Mouse (Mus musculus) granulocyte monocyte progenitor cell, adult 5-6 weeks (primary cell): Measurements from ENCODE around the gene Kcnh1. TPM values are rescaled to one million over a fixed set of nuclear protein-coding genes. Genes with fewer than 3 reads are reported as not detected.

Source experiments
- ATAC-seq: replicated peaks from 2 replicates; pipeline ENCODE4 v1.8.0; 2016; ENCODE audit warnings: mild to moderate bottlenecking, moderate TSS enrichment, inconsistent platforms; ENCODE audit not compliant: poor library complexity, severe bottlenecking
- total RNA-seq, 2 experiments: library from RNA; stranded (forward) in 1 of 2; stranded (reverse) in 1 of 2; fragments of 200-712, 200-1000 nt in 1 of 2; fragments of >200 nt in 1 of 2; fragmentation: Nextera tagmentation in 1 of 2; gene quantifications; 2 replicates each; pipeline ENCODE4 v1.2.3; 2014 to 2017

Gene Kcnh1
- total RNA-seq (2014; fragmentation: Nextera tagmentation) (not detected in 2 replicates), total RNA-seq (2017) (not detected in 2 replicates)

- peak; percentile 94 for ATAC-seq
These were observed at the start of gene Kcnh1 for GRCm38 (mm10) chr1:192190508-192191321. Kcnh1 (plus strand) TSS chr1:192190774.

- ATAC-seq: no peak
These were observed 39.4 kb upstream of the Kcnh1 start for GRCm38 (mm10) chr1:192151179-192151578.

GRCm38 (mm10) chr1:192171477-192171876, 19.1 kb upstream of the Kcnh1 start:
- no peak for ATAC-seq

DNA sequence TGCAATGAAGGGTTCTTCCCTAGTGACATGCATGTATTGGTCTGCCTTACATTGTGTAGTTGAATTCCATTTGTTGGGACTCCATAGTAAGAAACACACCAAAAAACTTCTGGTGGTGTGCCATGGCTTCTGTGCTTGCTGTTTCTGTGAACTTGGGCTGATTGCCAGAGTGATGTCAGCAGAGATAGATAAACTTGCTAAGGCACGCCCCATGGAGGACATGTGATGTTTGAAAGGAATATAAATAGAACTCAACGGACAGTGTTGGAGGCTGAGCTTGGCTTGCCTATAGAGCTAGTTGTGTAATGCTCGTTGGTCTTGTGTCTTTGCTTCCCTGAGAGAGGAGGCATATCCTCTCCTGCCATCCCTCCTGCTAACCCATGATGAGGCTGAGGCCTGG, 10.7 kb upstream of the Kcnh1 start:
- ATAC-seq: no peak

- ATAC-seq: no peak
These were observed 8.8 kb upstream of the Kcnh1 start for GRCm38 (mm10) chr1:192181696-192182257.

- ATAC-seq: no peak
These were observed 1.5 kb upstream of the Kcnh1 start for GRCm38 (mm10) chr1:192189056-192189455.

GRCm38 (mm10) chr1:192189771-192190170, 803 bp upstream of the Kcnh1 start:
- no peak for ATAC-seq

DNA sequence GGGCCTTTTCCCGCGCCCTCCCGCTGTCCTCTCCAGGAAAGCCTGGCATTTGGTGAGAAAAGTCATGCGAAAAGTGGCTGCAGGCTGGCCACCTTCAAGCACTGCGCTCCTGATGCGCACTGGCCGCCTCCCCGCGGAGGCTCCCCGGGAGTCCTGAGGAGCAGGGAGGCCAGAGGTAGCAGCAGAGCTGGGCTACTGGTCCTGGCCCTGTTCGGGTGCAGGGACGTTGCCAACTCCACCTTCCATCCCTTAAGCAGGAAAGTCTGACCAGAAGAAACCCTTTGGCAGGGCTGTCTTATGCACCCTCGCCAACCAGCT, 707 bp downstream of the Kcnh1 start:
- no peak for ATAC-seq

DNA sequence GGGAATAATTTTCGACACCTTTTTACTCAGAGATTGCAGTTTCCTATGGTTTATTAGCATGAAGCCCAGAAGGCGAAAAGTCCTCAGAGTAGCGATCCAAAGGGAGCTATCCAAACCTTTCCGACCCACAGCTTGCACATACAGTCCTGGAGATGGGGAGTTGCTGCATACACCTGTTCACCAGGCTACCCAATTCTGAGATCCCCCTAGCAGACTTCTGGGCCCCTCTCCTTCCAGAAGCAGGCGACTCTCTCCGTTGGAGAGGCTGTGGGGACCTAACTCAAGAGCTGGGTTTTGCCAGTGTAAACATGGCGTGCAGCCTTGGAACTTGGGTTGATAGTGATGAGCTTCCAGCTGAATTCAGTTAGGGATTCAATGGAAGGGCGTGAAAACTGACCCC, 1.3 kb downstream of the Kcnh1 start:
- ATAC-seq: no peak

GRCm38 (mm10) chr1:192192710-192193109, 2.1 kb downstream of the Kcnh1 start:
- ATAC-seq: no peak

GRCm38 (mm10) chr1:192193656-192194055, 3.1 kb downstream of the Kcnh1 start:
- ATAC-seq: no peak

- ATAC-seq: no peak
These were observed 6.9 kb downstream of the Kcnh1 start for GRCm38 (mm10) chr1:192197495-192197894.

GRCm38 (mm10) chr1:192202936-192203335, 12.4 kb downstream of the Kcnh1 start:
- no peak for ATAC-seq

- ATAC-seq: no peak
These were observed 17.4 kb downstream of the Kcnh1 start for GRCm38 (mm10) chr1:192207956-192208355.

GRCm38 (mm10) chr1:192212448-192212847, 21.9 kb downstream of the Kcnh1 start:
- no peak for ATAC-seq

- no peak for ATAC-seq
These were observed 24.1 kb downstream of the Kcnh1 start for GRCm38 (mm10) chr1:192214666-192215065.

DNA sequence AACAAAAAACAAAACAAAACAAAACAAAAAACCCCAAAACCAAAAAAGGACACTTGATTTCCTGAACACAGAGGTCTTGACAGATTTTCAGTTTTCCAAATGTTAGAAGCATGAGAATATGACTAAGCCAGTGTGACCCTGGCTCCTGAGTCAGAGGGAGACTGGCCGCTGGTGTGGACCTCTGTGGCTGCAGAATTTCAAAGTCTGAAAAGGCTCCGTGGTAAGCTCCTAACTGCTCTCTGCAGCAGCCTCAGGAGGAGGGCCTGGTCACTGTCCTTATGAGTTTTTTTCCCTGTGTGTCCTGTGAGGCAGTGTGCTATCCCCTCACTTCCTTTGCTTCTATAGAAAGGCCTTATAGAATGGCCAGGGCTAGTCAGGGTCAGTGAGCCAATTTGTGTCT, 29.6 kb downstream of the Kcnh1 start:
- no peak for ATAC-seq

- ATAC-seq: no peak
These were observed 33.6 kb downstream of the Kcnh1 start for GRCm38 (mm10) chr1:192224161-192224560.

DNA sequence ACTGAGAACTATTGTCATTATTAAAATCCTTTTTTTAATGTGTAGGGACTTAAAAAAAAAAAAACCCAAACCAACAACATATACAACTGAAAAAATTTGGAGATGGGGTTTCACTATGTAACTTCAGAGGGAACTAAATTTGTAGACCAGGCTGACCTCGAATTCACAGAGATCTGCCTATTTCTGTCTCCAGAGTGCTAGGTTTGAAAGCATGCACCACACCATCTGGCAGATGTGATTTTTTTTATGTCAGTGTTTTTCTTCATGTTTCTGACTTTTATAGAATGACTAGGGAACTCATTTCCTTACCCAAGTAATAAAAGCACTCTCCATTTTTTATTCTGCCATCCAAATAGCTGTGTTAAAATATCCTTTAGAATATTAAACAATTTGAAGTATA, 42.1 kb downstream of the Kcnh1 start:
- no peak for ATAC-seq

- ATAC-seq: no peak
These were observed 56.3 kb downstream of the Kcnh1 start for GRCm38 (mm10) chr1:192246836-192247235.

DNA sequence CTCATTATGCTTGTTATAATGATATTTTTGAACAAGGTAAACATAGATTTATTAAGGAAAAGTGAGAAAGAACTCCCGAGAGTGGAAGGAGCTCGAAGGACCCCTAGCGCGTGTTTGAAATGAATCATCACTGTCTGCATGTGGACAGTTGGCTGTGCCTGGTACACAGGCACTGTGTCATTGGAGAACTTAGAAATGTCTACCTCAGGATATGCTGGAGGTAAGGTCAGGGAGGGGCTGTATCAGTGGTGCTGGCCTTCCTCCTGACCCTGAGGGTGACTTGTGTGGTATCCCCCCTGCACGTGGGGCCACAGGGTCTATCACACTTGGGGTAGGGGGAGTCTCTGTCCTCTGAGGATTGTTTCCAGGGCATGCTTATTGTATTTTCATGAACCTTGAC, 68.6 kb downstream of the Kcnh1 start:
- no peak for ATAC-seq

GRCm38 (mm10) chr1:192259616-192260015, 69.0 kb downstream of the Kcnh1 start:
- ATAC-seq: no peak
